Mouse (Mus musculus) hematopoietic stem cell, adult 5-6 weeks (primary cell): ENCODE results near the gene Lingo4. TPM values are rescaled to one million over a fixed set of nuclear protein-coding genes. Genes with fewer than 3 reads are reported as not detected.
A peak's percentile ranks its signal among the peaks of the same experiment; 100 is the strongest.

Experiments used
- ATAC-seq, 2 experiments: fragments of 125-278 bp in 1 of 2; replicated peaks in 1 of 2; 2 replicates each; pipeline ENCODE4 v1.8.0; 2016 to 2017; ENCODE audit warnings: inconsistent platforms in 2 of 2, mild to moderate bottlenecking in 2 of 2, moderate number of reproducible peaks in 2 of 2, low read depth in 1 of 2, moderate TSS enrichment in 1 of 2; ENCODE audit not compliant: low FRiP score in 2 of 2, poor library complexity in 2 of 2, severe bottlenecking in 2 of 2, insufficient read depth in 1 of 2, low TSS enrichment in 1 of 2
- total RNA-seq: library from RNA; stranded (forward); fragments of 172-1452, 232-1000 nt; gene quantifications from 2 replicates; pipeline ENCODE4 v1.2.3, GENCODE M21; 2017

Gene Lingo4
- total RNA-seq, 1 experiment from 2014 or later = not detected

DNA sequence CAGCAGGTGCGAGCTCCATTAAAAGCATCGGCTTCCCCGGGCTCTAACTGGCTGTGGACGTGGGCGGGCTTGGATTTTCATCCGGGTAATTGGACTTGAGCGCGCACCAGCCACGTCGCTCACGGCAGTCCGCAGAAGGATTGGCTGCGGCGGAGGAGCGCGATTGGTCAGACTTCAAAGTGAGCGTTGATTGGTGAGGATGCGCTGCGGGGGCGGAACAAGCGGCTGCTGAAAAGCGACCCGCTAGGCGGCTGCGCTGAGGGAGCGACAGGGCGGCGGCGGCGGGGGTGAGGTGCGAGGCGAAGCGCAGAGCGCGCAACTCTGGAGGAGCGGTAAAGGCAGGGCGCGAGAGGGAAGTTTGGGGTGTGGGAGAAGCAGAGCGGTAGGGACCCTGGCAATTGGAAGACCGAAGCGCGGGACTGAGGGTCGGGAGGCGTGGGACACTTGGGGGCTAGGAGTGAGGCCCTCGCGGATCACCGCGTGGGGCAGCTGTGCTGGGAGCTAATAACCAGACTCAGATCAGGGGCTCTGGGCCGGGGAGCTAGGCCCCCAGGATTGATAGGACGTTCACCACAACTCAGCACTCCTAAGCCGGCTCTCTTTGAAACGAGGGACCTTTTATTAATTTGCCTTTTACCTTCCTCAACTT is 14.8 kb downstream of the Lingo4 start, which contains the start of gene Tdrkh:
Gene Tdrkh (plus strand): TSS at position 243 of the 649 bp plus-strand sequence.
- peak; percentile 100 for ATAC-seq

DNA sequence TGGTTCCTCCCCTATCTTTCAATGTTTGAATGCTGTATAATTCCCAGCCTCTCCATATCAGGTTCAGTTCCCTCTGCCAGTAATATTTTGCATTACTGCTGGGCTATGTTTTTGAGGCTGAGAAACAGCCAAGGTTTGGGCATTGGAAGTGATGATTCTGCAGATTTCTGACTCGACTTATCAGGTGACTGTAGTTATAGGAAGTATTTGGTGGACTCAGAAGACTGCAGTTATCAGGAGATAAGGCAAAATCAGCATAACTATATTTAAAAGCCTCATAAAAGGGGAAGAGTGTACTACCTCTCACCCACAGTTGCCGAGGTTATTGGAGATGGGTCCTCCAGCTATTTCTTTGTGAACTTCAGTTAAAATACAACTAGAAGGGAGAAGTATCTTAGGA is 32.7 kb downstream of the Lingo4 start:
- ATAC-seq = peak; percentile 29 to 56; a peak in 3 of 4 replicates

DNA sequence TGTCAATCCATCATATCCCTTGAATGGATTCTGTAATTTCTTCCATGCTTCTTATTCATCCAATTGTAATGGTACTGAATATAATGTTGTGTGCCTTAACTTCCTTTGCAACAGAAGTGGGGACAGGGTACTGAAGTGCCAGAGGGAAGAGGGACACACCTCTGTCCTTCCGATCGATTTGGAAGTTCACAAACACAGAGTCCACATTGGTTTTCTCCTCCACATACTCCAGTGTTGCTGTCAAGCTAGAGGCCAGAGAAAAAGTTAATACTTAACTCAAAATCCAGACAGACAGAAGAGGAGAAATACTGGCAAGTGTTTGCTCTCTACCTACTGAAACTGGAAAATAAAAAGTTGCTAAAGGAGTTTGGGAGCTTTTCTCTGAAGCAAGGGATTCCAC is 36.0 kb downstream of the Lingo4 start:
- ATAC-seq = no peak

DNA sequence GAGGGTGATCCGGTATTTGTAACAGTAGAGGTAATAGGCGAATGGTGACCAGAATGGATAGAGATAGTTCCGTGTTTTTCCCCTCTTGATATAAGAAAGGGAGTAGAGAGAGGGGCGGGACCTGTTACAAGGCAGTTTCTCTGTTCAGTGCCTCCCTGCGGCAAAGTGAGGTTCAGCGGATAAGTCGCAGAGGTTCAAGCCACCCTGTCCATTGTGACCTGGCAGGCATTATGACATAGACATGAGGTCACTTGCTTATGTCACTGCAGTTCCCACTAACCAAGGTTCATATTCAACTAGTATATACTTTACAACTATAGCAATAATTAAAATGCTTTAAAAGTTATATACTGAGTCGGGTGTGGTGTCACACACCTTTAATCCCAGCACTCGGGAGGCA is 38.1 kb downstream of the Lingo4 start:
- ATAC-seq = no peak

DNA sequence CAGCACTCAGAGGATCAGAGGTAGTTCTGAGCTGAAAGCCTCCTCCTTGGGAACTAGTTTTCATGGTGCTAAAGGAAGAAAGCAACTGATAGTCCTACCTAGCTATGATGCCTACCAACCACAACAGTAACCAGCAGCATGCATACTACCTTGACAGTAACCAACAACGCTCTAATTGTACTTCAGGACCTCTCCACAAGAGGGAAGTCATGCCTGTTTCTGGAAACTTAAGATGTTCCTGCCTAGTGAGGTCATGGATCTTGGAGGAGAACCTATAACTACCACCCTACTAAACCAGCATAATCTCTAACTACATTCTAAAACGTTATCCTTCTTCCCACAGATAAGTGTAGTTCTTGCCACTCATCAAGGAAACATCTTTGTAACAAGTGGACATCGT is 42.9 kb downstream of the Lingo4 start:
- no peak; a peak in 1 of 4 replicates for ATAC-seq

DNA sequence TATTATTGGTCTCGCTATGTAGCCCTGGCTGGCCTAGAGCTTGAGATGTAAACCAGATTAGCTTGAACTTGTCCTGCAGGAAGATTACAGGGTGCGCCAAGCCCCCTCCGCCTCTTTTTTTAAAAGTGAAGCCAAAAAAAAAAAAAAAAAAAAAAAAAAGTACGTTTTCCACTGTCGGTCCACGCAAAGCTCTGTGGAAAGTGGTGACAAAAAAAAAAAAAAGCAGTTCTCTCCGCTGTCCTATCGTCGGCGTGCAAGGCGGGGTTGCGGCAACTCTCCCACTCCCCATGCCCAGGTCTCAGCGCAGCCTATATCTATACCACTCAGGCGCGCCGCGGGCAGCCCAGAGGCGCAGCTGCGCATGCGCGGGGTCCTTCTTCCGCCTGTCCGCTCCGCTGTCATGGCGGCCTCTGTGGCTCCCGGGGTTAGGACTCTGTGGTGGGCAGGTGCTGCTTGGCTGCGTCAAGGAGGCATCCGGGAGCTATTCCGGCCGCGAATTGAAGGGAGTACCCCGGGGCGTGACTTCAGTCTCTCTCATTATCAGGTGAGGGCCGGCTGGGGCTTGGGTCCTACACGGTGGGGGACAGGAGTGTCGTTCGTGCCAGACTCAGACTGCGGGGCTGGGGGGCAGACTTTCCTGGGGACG is 44.8 kb downstream of the Lingo4 start, which contains the start of gene Mrpl9:
Gene Mrpl9 (plus strand): TSS at position 368 of the 646 bp plus-strand sequence.
- peak; percentile 94 to 96 for ATAC-seq

DNA sequence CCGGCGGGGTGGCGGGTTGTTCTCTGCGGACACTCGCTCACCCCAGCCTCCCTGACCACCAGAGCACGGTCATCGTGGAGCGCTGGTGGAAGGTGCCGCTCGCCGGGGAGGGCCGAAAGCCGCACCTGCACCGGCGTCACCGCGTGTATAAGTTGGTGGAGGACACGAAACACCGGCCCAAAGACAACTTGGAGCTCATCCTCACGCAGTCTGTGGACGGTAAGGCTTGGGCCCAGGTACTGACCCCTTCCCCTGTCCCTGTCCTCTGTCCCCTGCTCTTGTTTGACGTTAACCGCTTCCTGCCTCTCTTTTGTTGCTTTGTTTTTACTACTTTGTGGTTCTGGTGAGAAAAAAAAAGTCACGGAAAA is 45.3 kb downstream of the Lingo4 start, which contains the start of gene Oaz3:
Gene Oaz3 (minus strand): TSS at position 319 of the 368 bp plus-strand sequence.
- ATAC-seq = peak; percentile 1 to 3; a peak in 1 of 4 replicates

DNA sequence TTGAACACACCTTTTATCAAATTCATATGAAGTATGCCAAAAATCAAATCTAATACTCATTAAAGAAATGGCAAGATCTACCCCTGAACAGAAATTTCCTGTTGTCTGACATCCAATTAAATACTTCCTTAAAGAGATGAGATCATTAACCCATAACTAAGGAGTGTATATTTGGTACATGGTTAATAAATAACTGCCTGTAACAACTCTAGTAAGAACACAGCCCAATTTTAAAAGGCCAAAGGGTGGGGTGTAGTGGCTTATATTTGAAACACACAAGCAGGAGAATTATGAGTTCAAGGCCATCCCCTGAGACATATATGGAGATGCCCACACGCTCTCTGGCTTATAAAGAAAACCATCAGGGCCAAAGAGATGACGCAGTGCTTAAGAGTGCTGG is 51.1 kb downstream of the Lingo4 start:
- no peak for ATAC-seq

Other genes with a start within 250 kb of the Lingo4 start
- gene Gm10696, start 220.3 kb upstream of the Lingo4 start, total RNA-seq = not detected in 2 replicates
- gene Gm5286, start 201.8 kb upstream of the Lingo4 start, total RNA-seq = not detected in 2 replicates
- gene Gm4778, start 134.5 kb upstream of the Lingo4 start, total RNA-seq = not detected in 2 replicates
- 2.9 and 3.9 TPM in 2 replicates for gene Them4, start 88.4 kb upstream of the Lingo4 start, total RNA-seq
- gene Them5, start 56.4 kb upstream of the Lingo4 start, total RNA-seq = not detected in 2 replicates
- not detected in 2 replicates for gene C2cd4d, start 36.1 kb upstream of the Lingo4 start, total RNA-seq
- gene Rorc, start 25.7 kb upstream of the Lingo4 start, total RNA-seq = 0.35 and 2.1 TPM in 2 replicates
- gene Tdrkh, start 14.8 kb downstream of the Lingo4 start, total RNA-seq = 7.8 and 9.5 TPM in 2 replicates
- 64.1 and 67.4 TPM in 2 replicates for gene Mrpl9, start 44.8 kb downstream of the Lingo4 start, total RNA-seq
- gene Oaz3, start 45.4 kb downstream of the Lingo4 start, total RNA-seq = 0.25 TPM in 1 of 2 replicates, not detected in the other
- not detected in 2 replicates for gene Celf3, start 79.8 kb downstream of the Lingo4 start, total RNA-seq
- gene Riiad1, start 81.8 kb downstream of the Lingo4 start, total RNA-seq = not detected in 2 replicates
- 28.5 TPM in 2 replicates for gene Snx27, start 184.2 kb downstream of the Lingo4 start, total RNA-seq
- not detected in 2 replicates for gene Gm10972, start 244.6 kb downstream of the Lingo4 start, total RNA-seq